Mouse (Mus musculus) hindbrain, embryonic 10.5 days (tissue): ENCODE data around the gene Pi4ka. TPM values are rescaled to one million over a fixed set of nuclear protein-coding genes. Genes with fewer than 3 reads are reported as not detected.
"Not testable (repeated sequence)": the region's sequence is repeated elsewhere in the genome, so short reads cannot be mapped to it uniquely, and the experiment has no call there.

Experiments
- DNase-seq: peaks from one replicate; pipeline ENCODE4 v3.0.0-alpha.2; 2017; ENCODE audit warnings: low spot score
- H3K27ac ChIP-seq: fragments of 300-500 bp; sonication (generic); 2 replicates; pipeline ENCODE4 v1.5.1; 2016; ENCODE audit warnings: mild to moderate bottlenecking, moderate library complexity
- H3K27me3 ChIP-seq: fragments of 300-500 bp; sonication (generic); 2 replicates; pipeline ENCODE4 v1.6.1; 2016; ENCODE audit warnings: mild to moderate bottlenecking; ENCODE audit not compliant: poor library complexity, insufficient read depth, severe bottlenecking
- H3K36me3 ChIP-seq: fragments of 300-500 bp; sonication (generic); 2 replicates; pipeline ENCODE4 v1.6.1; 2016; ENCODE audit warnings: mild to moderate bottlenecking, moderate library complexity
- H3K4me1 ChIP-seq: fragments of 300-500 bp; sonication (generic); replicated peaks from 2 replicates; pipeline ENCODE4 v1.6.1; 2016; ENCODE audit warnings: mild to moderate bottlenecking
- H3K4me3 ChIP-seq: fragments of 300-500 bp; sonication (generic); 2 replicates; pipeline ENCODE4 v1.5.1; 2016; ENCODE audit warnings: mild to moderate bottlenecking, moderate library complexity
- H3K9me3 ChIP-seq: fragments of 300-500 bp; sonication (generic); 2 replicates; pipeline ENCODE4 v1.6.1; 2016; ENCODE audit warnings: mild to moderate bottlenecking, moderate library complexity
- WGBS: fragments of 180-500 bp; shearing (Covaris S2); methylation state at CpG from one replicate; pipeline ENCODE4 v1.1.7; 2016; 5-methylcytosine and 5-hydroxymethylcytosine counted together
- polyA plus RNA-seq: library from polyadenylated mRNA; unstranded; fragments of >200 nt; fragmentation: Nextera tagmentation; extraction: Ambion mirVana; gene quantifications from 2 replicates; pipeline ENCODE4 v1.2.1, GENCODE M21; 2016

Gene Pi4ka
- polyA plus RNA-seq, 1 experiment from 2014 or later = 48.4 TPM

- DNase-seq = peak; percentile 60
- Histone ChIP-seq H3K27me3 (peaks cover 4% of the 10 kb centered on the region), H3K9me3 (peaks cover 6% of the 10 kb centered on the region; the same call in 1 of the 2 replicates), H3K4me3 (peak overlapping the region; percentile 74), H3K4me1 (peaks cover 51% of the 10 kb centered on the region), H3K36me3 (peaks cover 3% of the 10 kb centered on the region; the same call in 1 of the 2 replicates), H3K27ac (peak overlapping the region; percentile 99)
- WGBS = 3% methylated on average over 12 of the region's 12 CpGs
These were observed 171.6 kb downstream of the Pi4ka start for GRCm38 (mm10) chr16:17234499-17234895.

GRCm38 (mm10) chr16:17233702-17234498 lies 172.2 kb downstream of the Pi4ka start:
- WGBS = under 1% methylated on average over 62 of the region's 62 CpGs

GRCm38 (mm10) chr16:17232794-17233701 lies 173.1 kb downstream of the Pi4ka start, which contains the start of gene Hic2:
Gene Hic2, plus strand, starts transcription at chr16:17233572.
- H3K9me3 ChIP-seq = peaks cover 6% of the 10 kb centered on the region; the same call in 1 of the 2 replicates
- peaks cover 3% of the 10 kb centered on the region; the same call in 1 of the 2 replicates for H3K36me3 ChIP-seq
- H3K4me1 ChIP-seq = peaks cover 39% of the 10 kb centered on the region
- H3K27ac ChIP-seq = peak within 1 kb of the TSS; percentile 99
- peak within 1 kb of the TSS; percentile 74 for H3K4me3 ChIP-seq
- H3K27me3 ChIP-seq = peaks cover 4% of the 10 kb centered on the region
- 1% methylated on average over 59 of the region's 59 CpGs for WGBS
- DNase-seq = peak; percentile 99

More at GRCm38 (mm10) chr16:17233702-17234498, 172.2 kb downstream of the Pi4ka start:
- peak overlapping the region; percentile 99 for H3K27ac ChIP-seq
- peaks cover 3% of the 10 kb centered on the region; the same call in 1 of the 2 replicates for H3K36me3 ChIP-seq
- peaks cover 6% of the 10 kb centered on the region; the same call in 1 of the 2 replicates for H3K9me3 ChIP-seq
- H3K4me1 ChIP-seq = peaks cover 45% of the 10 kb centered on the region
- peak; percentile 82 for DNase-seq
- H3K27me3 ChIP-seq = peaks cover 4% of the 10 kb centered on the region
- peak overlapping the region; percentile 74 for H3K4me3 ChIP-seq

- 91% methylated on average over 2 of the region's 2 CpGs for WGBS
- not testable (repeated sequence) for H3K9me3 ChIP-seq, H3K36me3 ChIP-seq, DNase-seq, H3K4me3 ChIP-seq, H3K27ac ChIP-seq, H3K27me3 ChIP-seq
- H3K4me1 ChIP-seq = peaks cover 29% of the 10 kb centered on the region
These were observed 174.6 kb downstream of the Pi4ka start for GRCm38 (mm10) chr16:17231523-17231922.

Other genes with a start within 250 kb of the Pi4ka start
- gene Ube2l3, start 203.7 kb downstream of the Pi4ka start, polyA plus RNA-seq = 394 and 407 TPM in 2 replicates
- gene Rimbp3, start 197.7 kb downstream of the Pi4ka start, polyA plus RNA-seq = 1.6 and 1.9 TPM in 2 replicates
- 16.1 and 18.0 TPM in 2 replicates for gene Hic2, start 172.7 kb downstream of the Pi4ka start, polyA plus RNA-seq
- 7.2 and 11.1 TPM in 2 replicates for gene Tmem191c, start 130.2 kb downstream of the Pi4ka start, polyA plus RNA-seq
- 0.17 and 0.21 TPM in 2 replicates for gene Serpind1, start 74.9 kb downstream of the Pi4ka start, polyA plus RNA-seq
- 11.9 and 12.9 TPM in 2 replicates for gene Snap29, start 328 bp downstream of the Pi4ka start, polyA plus RNA-seq
- 75.8 and 81.5 TPM in 2 replicates for gene Crkl, start 45.7 kb upstream of the Pi4ka start, polyA plus RNA-seq
- gene Aifm3, start 83.3 kb upstream of the Pi4ka start, polyA plus RNA-seq = 2.2 and 3.7 TPM in 2 replicates
- 91.1 and 105 TPM in 2 replicates for gene Lztr1, start 102.4 kb upstream of the Pi4ka start, polyA plus RNA-seq
- gene Thap7, start 124.8 kb upstream of the Pi4ka start, polyA plus RNA-seq = 49.6 and 59.1 TPM in 2 replicates
- gene Lrrc74b, start 154.9 kb upstream of the Pi4ka start, polyA plus RNA-seq = 0.55 and 1.1 TPM in 2 replicates
- gene P2rx6, start 155.6 kb upstream of the Pi4ka start, polyA plus RNA-seq = 1.1 and 1.2 TPM in 2 replicates
- 2.5 and 3.1 TPM in 2 replicates for gene Slc7a4, start 176.9 kb upstream of the Pi4ka start, polyA plus RNA-seq
- 47.8 and 51.2 TPM in 2 replicates for gene Smpd4, start 213.0 kb upstream of the Pi4ka start, polyA plus RNA-seq
- 6.5 and 9.8 TPM in 2 replicates for gene Ccdc74a, start 240.2 kb upstream of the Pi4ka start, polyA plus RNA-seq